Mouse (Mus musculus) testis, postnatal 14 days (tissue): Measurements from ENCODE around the gene Sema3b.
"Not testable (repeated sequence)": the region's sequence is repeated elsewhere in the genome, so short reads cannot be mapped to it uniquely, and the experiment has no call there.

Source experiments
- DNase-seq: peaks from one replicate; pipeline ENCODE4 v3.0.0; 2021; ENCODE audit warnings: low spot score

Gene Sema3b

DNA sequence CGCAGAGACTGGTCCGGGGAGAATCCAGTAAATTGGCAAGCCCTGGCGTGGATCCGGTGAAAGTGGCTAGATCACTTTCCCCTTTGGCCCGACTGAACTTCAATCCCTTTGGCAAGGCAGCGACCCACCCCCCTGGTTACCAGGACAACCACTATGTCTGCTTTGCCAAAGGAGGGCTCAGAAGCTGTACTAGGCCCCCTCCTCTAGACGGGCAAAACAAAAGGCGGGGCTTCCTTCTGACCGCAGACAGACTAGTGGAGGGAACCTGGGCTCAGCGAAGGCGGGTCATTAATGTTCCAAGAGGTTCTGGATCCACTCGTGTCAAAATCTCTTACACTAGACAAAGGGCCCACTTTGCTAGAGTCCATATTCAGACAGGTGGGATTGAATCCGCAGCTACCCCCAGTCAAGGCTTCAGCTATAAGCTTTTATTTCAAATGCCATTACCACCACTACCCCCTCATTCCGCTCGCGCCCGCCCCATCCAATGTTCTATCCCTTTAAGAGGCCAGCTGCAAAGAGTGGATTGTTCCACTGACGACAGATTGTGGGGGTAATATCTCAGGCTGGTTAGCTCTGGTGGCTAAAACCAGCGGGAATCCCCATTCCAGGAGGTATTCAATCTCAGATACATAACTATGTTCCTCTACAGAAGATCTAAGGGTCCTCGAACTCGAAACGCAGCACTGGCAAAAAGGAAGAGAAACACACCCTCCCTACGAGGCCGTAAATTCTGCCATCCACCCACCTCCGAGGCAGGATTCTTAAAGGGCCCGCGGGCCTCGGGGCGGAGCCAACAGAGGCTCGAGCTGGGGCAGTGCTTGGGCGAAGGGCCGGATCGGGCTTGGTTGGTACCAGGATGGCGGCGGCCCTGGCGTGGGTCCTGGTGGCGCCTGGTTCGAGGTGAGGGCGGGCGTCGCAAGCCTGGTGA, 40.4 kb downstream of the Sema3b start:
- DNase-seq = peak; percentile 86

DNA sequence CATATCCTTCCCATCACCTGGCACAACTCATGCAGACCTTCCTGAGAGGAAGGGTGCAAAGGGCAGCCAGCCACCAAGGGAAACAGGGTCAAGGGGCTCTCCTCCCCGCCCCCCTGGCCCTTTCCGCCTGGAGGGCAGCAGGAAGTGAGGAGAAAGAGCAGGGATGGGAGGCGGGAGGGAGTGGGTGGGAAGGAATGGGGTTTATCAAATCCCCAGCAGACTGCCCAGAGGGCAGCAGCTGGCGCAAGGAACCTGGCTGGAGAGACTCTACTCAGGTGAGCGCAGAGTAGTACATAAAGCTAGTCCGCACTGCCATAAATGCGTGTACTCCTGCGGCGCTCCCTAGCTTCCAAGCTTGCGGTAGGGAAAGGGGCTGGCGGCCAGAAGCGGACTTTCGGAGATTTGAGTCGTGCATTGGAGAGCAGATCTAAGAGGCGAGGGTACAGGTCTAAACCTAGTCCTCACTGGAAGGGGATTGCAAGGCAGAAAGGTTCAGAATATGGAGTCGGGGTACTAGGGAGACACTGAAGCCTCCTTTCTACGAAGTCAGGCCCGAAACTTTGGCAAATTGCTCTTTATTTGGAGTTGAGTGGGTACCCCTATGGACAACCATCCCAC, 41.2 kb downstream of the Sema3b start, which contains the start of gene Hyal2:
Gene Hyal2 (plus strand): TSS at position 244 of the 618 bp plus-strand sequence.
- no peak for DNase-seq

DNA sequence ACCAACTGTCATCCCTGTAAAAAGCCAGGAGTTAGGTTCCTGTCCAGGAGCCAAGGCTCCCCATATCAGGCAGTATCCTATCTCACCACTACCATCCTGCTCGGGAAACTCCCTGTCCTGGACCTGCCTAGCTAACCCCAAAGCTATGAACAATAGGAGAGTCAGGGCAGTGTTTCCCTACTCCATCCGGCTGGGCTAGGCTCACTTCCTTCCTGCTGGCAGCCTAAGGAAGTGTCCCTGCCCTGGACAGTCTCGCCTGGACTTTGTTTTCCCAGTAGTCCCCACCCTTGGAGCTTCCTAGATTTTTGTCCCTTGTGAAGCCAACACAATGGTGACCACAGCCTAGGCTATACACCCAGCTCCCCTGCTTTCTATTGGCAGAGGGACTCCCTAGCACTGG, 42.2 kb downstream of the Sema3b start:
- no peak for DNase-seq

DNA sequence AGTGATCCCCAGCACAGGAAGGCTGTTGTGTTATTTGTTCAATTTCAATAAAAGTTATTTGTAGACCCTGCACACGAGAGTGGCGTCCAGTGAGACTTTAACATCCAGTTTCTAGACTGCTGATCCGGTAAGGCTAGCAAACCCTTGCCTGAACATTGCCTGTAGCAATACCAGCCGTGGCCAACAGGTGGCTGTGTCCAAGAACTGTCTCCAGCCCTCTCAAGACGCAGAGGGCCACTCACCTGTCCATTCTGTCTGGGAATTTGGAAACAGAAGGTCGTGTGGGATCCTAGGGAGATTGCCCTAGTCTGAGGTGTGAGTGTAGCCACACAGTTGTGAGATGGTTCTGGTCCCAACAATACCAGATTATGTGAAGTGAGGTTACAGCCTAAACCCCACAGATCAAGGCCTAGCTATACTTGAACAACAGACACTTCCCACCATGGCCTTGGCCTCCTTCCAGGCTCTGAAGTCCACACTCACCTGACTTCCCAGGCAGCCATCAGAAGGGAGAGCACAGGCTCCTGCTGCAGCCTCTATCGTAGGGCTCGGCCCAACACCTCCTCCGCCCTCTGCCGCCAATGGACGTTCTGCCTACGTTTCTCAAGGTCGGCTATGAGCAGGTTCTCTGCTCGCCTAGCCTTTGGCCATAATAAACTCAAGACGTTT, 42.9 kb downstream of the Sema3b start:
- no peak for DNase-seq

DNA sequence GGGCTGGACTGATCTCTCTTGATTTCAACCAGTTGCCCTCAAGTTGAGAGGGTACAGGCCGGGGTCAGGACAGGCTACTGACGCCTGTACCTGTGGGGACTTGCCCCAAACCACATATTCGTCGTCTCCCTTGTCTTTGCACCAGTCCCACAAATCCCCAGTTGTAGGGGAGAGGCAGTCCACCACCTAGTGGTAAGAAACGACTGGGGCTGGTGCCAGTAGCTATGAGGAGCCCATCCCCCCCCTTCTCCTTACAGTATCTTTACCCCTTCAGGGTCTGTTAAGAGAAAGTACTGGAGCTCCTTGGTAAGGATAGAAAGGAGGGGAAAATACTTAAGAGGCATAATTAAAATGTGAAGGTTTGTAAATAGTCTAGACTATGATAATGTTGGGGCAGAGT, 43.5 kb downstream of the Sema3b start:
- not testable (repeated sequence) for DNase-seq

DNA sequence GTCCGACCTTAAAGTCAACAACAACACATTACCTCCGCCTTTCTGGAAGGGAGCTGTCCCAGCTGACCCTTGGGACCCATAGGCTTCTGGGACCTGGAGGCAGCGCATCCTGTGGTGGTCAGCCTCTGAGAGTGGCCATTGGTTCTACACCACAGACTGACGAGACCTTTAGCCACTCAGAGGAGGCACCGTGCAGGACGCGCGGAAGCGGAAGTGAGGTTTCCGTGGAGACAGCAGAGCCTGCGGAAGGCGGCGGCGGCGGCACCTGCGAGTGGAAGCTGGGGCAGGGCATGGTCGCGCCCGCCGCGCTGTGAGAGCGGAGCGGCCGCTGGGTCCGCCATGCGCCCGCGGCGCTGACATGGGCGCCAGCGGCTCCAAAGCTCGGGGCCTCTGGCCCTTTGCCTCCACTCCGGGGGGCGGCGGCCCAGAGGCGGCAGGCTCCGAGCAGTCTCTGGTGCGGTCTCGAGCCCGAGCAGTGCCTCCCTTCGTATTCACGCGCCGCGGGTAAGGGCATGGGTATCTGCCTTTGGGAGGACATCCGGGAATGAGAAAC, 45.9 kb downstream of the Sema3b start, which contains the start of gene Tusc2:
Gene Tusc2 (plus strand): TSS at position 227 of the 553 bp plus-strand sequence.
- peak; percentile 95 for DNase-seq

DNA sequence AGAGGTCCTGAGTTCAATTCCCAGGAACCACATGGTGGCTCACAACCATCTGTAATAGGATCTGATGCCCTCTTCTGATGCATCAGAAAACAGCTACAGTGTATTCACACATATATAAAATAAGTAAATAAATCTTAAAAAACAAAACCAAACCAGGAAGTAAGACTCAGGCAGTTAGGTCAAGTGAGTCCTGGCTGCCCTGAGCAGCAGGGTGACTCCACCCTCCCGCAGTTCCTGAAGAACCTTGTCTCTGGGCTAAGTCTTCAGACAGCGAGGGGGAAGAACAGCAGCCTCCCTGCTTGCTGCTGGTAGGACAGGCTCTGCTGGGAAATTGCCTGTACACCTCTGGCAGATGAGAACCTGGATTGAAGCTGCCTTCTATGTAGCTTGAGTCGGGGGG, 52.7 kb downstream of the Sema3b start:
- DNase-seq = no peak

DNA sequence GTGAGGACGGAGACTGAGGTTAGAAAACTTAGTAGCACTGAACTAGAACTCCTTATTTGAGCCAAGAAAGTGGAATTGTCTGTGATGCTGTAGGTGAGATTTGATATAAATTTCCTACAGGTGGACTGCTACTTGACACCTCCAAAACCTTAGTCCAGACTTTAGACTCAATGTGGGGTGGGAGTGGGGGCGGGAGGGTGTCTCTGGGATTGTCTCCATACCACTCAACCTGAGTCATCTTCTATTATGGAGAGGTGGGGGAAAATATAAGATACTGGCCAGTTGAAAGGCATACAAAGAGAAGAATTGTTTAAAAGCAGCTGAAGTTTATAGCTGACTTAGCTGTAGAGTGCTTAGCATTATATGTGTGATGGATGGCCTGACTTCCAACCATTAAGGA, 53.3 kb downstream of the Sema3b start:
- no peak for DNase-seq

DNA sequence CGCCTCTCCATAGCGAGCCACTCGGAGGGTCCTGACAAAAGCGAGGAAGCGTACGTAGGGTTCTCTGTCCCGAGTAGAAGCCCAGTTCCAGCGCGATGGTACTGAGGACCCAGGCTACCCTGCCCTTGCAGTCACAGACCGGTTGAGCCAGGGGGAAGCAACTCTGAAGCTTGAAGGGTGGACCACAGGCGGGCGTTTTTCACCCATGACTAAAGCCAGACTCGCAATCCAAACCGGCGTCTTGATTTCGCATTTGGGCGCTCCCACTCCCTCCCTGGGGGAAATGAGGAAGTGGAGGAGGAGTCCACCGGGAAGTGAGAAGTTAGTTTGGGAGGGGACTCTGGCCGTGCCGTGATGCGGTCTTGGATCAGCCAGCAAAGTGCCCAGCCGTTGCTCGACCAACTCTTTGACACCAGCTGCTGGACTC, 54.0 kb downstream of the Sema3b start:
- DNase-seq = no peak

DNA sequence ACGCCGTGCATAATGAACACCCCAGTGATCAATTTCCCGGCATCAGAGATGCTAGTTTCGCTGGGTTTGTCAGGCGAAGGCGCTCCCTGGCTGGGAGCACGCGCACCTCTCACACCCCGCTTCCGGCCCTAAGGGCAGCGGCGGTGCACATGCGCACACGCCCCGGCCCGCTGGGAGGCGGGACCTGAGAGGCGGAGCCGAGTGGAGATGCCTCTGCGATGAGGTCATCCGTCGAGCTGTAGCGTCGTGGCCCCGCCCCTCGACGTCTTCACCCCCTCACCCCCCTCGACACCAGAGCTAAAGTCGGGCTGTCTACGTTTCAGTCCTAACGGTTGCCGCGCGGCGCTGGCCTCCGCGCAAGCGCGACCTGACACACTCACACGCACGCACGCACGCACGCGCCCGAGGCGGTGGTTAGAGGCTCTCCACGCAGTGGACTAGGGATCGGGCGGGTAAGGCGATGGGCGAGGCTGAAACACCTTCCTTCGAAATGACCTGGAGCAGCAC, 54.7 kb downstream of the Sema3b start:
- peak; percentile 96 for DNase-seq

DNA sequence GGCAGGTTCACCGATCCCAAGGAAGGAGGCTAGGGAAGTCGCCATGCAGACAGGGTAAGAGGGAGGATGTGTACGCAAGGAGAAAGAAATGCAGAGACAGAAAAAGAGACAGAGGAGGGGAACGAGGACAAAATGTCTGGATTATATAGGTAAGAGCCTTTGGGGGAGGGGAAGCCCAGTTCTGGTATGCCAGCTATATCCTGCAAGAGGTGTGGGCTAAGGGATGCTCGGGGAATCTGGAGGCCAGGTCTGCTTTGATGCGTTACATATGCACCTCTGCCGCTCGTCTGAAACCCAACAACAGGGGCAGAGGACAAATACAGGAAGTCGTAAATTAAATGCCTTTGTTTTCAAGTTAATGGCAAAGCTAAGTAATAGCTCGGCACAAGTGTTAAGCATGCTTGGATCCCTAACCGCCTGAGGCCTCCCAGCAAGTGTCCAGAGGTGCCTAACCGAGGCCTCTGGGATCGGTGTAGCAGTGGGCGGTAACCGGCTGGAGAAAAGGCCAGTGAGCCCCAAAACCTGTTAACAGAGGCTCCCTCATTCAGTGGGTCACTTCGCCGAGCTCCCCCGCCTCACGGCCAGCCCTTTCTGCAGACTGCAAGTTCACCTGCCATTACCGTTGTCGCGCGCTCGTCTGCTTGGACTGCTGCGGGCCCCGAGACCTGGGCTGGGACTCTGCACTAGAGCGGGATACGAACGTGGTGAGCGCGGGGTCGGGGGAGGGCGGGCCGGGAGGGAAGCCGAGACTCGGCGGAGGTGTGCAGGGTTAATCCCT, 55.3 kb downstream of the Sema3b start:
- peak; percentile 69 for DNase-seq

DNA sequence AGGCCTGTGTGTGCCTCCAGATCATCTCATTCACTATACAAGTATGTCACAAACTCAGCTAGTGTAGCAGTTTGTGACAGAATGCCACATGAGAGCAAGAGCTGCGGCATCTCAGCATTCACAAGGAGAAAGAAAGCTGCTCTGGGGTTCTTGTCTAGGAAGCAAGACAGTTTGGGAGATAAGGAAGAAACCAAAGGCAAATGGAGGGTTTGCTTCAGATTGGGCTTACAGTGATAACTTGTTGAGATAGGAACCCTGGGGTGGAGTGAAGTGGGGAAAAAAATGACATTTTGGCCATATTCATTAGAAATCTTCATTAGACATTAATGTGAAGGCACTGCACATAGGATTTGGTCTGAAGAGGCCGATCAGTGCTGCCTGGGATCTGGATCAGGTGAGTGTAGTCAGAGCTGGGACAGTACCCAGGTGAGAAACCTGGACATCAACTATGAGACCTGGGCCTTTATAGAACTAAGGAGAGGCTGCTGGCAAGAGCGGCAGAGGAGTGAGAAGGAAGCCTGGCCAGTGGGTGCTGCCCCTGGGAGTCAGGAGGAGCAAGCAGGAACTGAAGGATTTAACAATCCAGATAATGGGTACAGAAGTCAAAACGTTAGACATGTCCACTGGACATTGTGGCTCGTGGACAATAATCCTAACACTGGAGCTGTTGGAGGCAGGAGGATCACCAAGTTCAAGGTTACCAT, 56.2 kb downstream of the Sema3b start:
- DNase-seq = no peak

DNA sequence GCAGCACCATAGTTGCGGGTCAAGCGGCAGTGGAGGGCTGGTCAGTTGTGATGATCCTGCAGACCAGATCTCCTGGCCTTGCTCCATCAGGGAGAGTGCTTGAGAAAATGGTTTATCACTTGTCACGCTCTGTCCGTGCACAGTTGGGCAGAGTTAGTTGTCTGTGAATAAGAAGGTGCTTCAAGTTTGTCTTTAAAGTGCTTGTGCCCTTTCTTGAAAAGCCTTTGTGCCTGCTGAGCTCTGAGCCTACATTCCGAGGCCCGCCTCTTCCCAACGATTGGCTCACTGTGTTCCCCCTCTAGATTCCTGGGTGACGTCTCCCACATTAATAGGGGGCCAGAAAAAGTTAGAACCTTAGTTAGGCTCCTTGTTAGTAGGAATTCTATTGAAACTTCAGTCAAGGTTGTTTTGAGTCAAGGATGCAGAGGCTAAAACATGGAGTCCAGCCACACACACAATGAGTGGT, 57.1 kb downstream of the Sema3b start:
- DNase-seq = no peak

DNA sequence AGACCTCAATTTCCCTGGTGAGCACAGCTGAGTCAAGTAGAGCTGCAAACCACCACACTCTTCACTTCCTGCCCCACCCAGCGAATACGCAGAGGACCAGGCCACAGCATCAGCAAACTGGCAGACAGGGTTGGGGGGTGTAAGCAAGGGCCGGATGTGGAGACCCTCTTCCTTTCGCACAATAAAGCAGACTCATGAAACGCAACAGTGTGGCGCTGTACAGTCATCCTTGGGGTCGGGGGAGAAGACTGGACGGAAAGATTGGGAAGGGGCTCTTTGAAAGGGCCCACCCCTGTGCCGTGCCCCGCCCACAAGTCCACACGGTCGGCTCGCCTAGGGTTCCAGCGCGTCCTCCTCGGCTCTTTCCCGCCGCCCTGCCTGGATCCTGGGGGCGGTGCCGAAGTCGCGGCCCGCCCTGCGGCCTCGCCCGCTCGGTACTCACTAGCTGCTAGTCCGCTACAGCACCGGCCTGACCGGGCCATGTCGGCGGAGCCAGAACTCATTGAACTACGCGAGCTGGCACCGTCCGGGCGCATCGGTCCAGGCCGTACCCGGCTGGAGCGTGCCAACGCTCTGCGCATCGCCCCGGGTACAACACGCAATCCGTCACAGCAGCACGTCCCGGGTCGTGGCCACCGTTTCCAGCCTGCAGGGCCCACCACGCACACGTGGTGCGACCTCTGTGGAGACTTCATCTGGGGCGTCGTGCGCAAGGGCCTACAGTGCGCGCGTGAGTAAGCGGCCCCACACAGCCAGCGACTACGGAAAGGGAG, 57.7 kb downstream of the Sema3b start, which contains the start of gene Rassf1:
Gene Rassf1 (plus strand): TSS at position 439 of the 773 bp plus-strand sequence.
- DNase-seq = no peak

DNA sequence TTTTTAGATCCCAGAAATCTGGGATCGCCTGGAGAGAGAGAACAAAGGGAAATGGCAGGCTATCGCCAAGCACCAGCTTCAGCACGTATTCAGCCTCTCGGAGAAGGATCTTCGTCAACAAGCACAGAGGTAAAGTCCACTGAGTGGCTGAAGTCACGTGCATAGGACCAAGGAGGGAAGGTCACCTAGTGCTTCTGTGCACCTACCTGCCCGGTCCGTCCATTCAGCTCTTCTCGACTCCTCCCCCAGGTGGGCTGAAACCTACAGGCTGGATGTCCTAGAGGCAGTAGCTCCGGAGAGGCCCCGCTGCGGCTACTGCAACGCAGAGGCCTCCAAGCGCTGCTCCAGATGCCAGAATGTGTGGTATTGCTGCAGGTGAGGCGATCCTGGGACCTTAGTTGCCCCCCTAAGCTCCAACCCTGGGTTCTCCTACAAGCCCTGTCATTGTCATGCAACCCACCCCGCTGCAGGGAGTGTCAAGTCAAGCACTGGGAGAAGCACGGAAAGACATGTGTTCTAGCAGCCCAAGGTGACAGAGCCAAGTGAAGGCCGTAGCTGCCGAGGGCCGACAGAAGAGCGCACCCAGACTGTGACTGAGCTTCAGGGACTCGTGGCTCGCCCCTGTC, 58.4 kb downstream of the Sema3b start:
- DNase-seq = no peak

DNA sequence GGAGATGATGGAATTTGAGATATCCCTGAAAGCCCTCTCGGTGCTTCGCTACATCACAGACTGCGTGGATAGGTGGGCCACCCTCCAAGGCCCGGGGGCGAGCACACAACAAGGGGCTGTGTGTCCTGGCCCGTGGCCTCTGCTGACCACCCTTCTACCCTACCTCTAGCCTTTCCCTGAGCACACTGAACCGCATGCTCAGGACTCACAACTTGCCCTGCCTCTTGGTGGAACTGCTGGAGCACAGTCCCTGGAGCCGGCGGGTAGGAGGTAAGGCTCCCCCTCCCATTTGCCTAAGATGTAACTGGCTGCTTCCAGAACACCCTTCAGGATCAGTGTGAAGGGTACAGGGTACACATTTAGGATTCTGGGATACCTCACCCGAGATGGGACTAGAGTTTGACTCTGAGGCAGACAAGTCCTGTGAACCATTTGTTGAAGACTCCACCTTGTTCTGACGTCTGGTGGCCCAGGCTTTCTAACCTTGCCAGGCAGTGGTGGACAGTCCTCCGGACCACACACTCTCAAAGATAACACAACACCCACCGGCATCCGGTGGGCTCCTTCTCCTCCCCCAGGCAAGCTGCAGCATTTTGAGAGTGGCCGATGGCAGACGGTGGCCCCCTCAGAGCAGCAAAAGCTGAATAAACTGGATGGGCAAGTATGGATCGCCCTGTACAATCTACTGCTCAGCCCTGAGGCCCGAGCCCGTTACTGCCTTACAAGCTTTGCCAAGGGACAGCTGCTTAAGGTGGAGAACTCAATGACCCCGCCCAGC, 59.5 kb downstream of the Sema3b start:
- no peak for DNase-seq

DNA sequence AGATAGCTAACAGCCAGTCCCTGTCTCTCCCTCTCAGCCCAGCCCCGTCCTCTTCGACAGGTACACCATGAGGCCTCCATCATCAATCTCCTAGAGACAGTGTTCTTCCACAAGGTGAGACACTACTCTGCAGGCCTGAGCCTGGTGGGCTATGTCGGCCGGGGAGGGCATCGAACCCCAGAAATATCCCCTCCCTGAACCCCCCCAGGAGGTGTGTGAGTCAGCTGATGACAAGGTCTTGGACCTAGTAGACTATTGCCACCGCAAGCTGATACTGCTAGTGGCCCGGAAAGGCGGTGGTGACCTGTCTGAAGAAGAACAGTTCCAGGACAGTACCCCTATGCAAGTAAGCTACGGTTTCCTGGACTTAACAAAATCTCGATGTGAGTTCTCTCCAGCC, 60.2 kb downstream of the Sema3b start:
- DNase-seq = no peak

DNA sequence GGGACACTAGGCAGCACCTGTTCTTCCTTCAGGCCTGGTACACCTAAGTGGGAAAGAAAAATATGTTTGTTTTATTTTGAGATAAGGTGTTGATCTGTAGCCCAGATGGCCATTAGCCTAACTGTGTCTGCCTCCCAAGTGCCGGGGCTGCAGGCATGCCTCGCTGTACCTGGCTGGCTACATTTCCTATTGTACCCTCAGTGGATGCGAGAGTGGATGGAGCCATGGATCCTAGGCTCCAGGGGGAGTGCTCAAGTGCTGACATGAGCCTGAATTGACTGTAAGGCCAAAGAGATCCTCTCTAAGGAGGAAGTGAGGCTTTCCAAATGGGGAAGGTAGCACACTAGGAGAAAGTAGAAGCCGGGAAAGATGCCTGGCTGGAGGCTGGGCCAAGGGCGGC, 61.1 kb downstream of the Sema3b start:
- DNase-seq = no peak
